In genomic region chr6:51505671-51506070, GRCm38 (mm10) we compare ENCODE assay signal across 16 mouse cellular contexts.
"Had no signal": no experiment of that assay in that cellular context is flagged by ENCODE, and none has a peak within 500 bp of the region (broad histone marks: within the 10 kb centered on the region; RNA-seq: fewer than 3 reads in every experiment).

No protein-coding gene starts in this region.

- H3K9me3 ChIP-seq: kidney, embryonic 15.5 days; limb, embryonic 12.5 days; liver, embryonic 13.5 days; lung, embryonic 15.5 days had no signal

- H3K27ac ChIP-seq: kidney, embryonic 15.5 days; limb, embryonic 12.5 days; liver, embryonic 13.5 days; lung, embryonic 15.5 days; macrophage had no signal

- ATAC-seq: intestine, embryonic 16.5 days; liver, postnatal 0 days had no signal

- H3K4me1 ChIP-seq: lung, embryonic 15.5 days had no signal

- H3K9ac ChIP-seq: kidney, embryonic 15.5 days; limb, embryonic 12.5 days; liver, embryonic 13.5 days; liver, postnatal 0 days; lung, embryonic 15.5 days had no signal

- H3K4me2 ChIP-seq: kidney, embryonic 15.5 days; limb, embryonic 12.5 days; liver, embryonic 13.5 days; lung, embryonic 15.5 days; midbrain, embryonic 11.5 days had no signal

- DNase-seq: kidney, adult 2 months; kidney, postnatal 14 days; liver; liver, embryonic 13.5 days; liver, postnatal 0 days; lung, postnatal 14 days; right cerebral cortex, postnatal 4 days; spleen, adult 18-20 months; thymus, postnatal 4 days had no signal

- H3K27me3 ChIP-seq: kidney, embryonic 15.5 days; limb, embryonic 12.5 days; liver, embryonic 13.5 days; lung, embryonic 15.5 days had no signal

- H3K36me3 ChIP-seq: kidney, embryonic 15.5 days; limb, embryonic 12.5 days; liver, embryonic 13.5 days; lung, embryonic 15.5 days had no signal

- H3K4me3 ChIP-seq: kidney, embryonic 15.5 days; limb, embryonic 12.5 days; liver, embryonic 13.5 days; lung, embryonic 15.5 days; megakaryocyte, embryonic 14.5 days had no signal
